Mouse (Mus musculus): ENCODE data around the gene Sit1. TPM values are rescaled to one million over a fixed set of nuclear protein-coding genes. Genes with fewer than 3 reads are reported as not detected.

The Sit1 gene
- total RNA-seq, 1 experiment from 2014 or later = not detected

- no peak for ATAC-seq (replicated peaks in 1 of 2; ENCODE audit: insufficient read depth in 1 of 2, low FRiP score in 2 of 2, low TSS enrichment in 1 of 2, low read depth in 1 of 2, poor library complexity in 2 of 2, severe bottlenecking in 2 of 2)
Measured at GRCm38 (mm10) chr4:43443511-43443910, 40.0 kb downstream of the Sit1 start.

- ATAC-seq (replicated peaks in 1 of 2; ENCODE audit: insufficient read depth in 1 of 2, low FRiP score in 2 of 2, low TSS enrichment in 1 of 2, low read depth in 1 of 2, poor library complexity in 2 of 2, severe bottlenecking in 2 of 2) = peak; percentile 10 to 20; a peak in 2 of 4 replicates
Measured at GRCm38 (mm10) chr4:43442456-43443361, 40.8 kb downstream of the Sit1 start.

GRCm38 (mm10) chr4:43442044-43442443 is 41.5 kb downstream of the Sit1 start:
- ATAC-seq (replicated peaks in 1 of 2; ENCODE audit: insufficient read depth in 1 of 2, low FRiP score in 2 of 2, low TSS enrichment in 1 of 2, low read depth in 1 of 2, poor library complexity in 2 of 2, severe bottlenecking in 2 of 2) = peak; percentile 95 to 98

- ATAC-seq (replicated peaks in 1 of 2; ENCODE audit: insufficient read depth in 1 of 2, low FRiP score in 2 of 2, low TSS enrichment in 1 of 2, low read depth in 1 of 2, poor library complexity in 2 of 2, severe bottlenecking in 2 of 2) = no peak
Measured at GRCm38 (mm10) chr4:43441639-43442038, 41.9 kb downstream of the Sit1 start, which contains the start of gene Tesk1. Gene Tesk1, plus strand, starts transcription at chr4:43441939.

GRCm38 (mm10) chr4:43432832-43433231 is 50.7 kb downstream of the Sit1 start:
- no peak for ATAC-seq (replicated peaks in 1 of 2; ENCODE audit: insufficient read depth in 1 of 2, low FRiP score in 2 of 2, low TSS enrichment in 1 of 2, low read depth in 1 of 2, poor library complexity in 2 of 2, severe bottlenecking in 2 of 2)

Other genes starting within 250 kb of the Sit1 start
- 0.79 and 3.6 TPM in 2 replicates for gene Atp8b5, start 216.6 kb downstream of the Sit1 start, total RNA-seq (2017)
- 2.8 and 4.8 TPM in 2 replicates for gene Rusc2, start 101.8 kb downstream of the Sit1 start, total RNA-seq (2017)
- gene Fam166b, start 54.6 kb downstream of the Sit1 start, total RNA-seq (2017) = not detected in 2 replicates
- gene Tesk1, start 41.8 kb downstream of the Sit1 start, total RNA-seq (2017) = 12.0 and 17.6 TPM in 2 replicates
- gene Cd72, start 29.1 kb downstream of the Sit1 start, total RNA-seq (2017) = 91.6 and 153 TPM in 2 replicates
- gene Ccdc107, start 9.2 kb upstream of the Sit1 start, total RNA-seq (2017) = 45.7 and 55.6 TPM in 2 replicates
- gene Arhgef39, start 16.0 kb upstream of the Sit1 start, total RNA-seq (2017) = 66.5 and 76.9 TPM in 2 replicates
- gene Car9, start 23.2 kb upstream of the Sit1 start, total RNA-seq (2017) = 2.4 and 10.6 TPM in 2 replicates
- gene Tpm2, start 40.0 kb upstream of the Sit1 start, total RNA-seq (2017) = 18.6 and 28.2 TPM in 2 replicates
- 76.7 and 97.5 TPM in 2 replicates for gene Creb3, start 78.6 kb upstream of the Sit1 start, total RNA-seq (2017)
- gene Tln1, start 79.0 kb upstream of the Sit1 start, total RNA-seq (2017) = 306 and 337 TPM in 2 replicates
- 13.6 and 41.0 TPM in 2 replicates for gene Rgp1, start 95.0 kb upstream of the Sit1 start, total RNA-seq (2017)
- gene Gba2, start 95.1 kb upstream of the Sit1 start, total RNA-seq (2017) = 11.9 and 19.9 TPM in 2 replicates
- 0.40 TPM in 1 of 2 replicates, not detected in the other for gene Msmp, start 100.8 kb upstream of the Sit1 start, total RNA-seq (2017)
- gene Npr2, start 148.2 kb upstream of the Sit1 start, total RNA-seq (2017) = 4.2 and 7.2 TPM in 2 replicates
- gene Spag8, start 169.9 kb upstream of the Sit1 start, total RNA-seq (2017) = not detected in 2 replicates
- gene Hint2, start 172.7 kb upstream of the Sit1 start, total RNA-seq (2017) = 61.0 and 88.4 TPM in 2 replicates
- 1.3 and 1.8 TPM in 2 replicates for gene Tmem8b, start 185.2 kb upstream of the Sit1 start, total RNA-seq (2017)
- gene Fam221b, start 185.4 kb upstream of the Sit1 start, total RNA-seq (2017) = 0.44 and 0.50 TPM in 2 replicates
- not detected in 2 replicates for gene Olfr70, start 217.1 kb upstream of the Sit1 start, total RNA-seq (2017)
- not detected in 2 replicates for gene Olfr71, start 226.5 kb upstream of the Sit1 start, total RNA-seq (2017)
- gene Hrct1, start 243.5 kb upstream of the Sit1 start, total RNA-seq (2017) = not detected in 2 replicates
- gene Spaar, start 246.3 kb upstream of the Sit1 start, total RNA-seq (2017) = not detected in 2 replicates